Mouse (Mus musculus): ENCODE data around the gene Padi6. TPM values are rescaled to one million over a fixed set of nuclear protein-coding genes. Genes with fewer than 3 reads are reported as not detected.

Gene Padi6
- 0.10 TPM in 1 of 2 replicates, not detected in the other for polyA plus RNA-seq (2015; fragmentation: Nextera tagmentation; extraction: Ambion mirVana)

DNA sequence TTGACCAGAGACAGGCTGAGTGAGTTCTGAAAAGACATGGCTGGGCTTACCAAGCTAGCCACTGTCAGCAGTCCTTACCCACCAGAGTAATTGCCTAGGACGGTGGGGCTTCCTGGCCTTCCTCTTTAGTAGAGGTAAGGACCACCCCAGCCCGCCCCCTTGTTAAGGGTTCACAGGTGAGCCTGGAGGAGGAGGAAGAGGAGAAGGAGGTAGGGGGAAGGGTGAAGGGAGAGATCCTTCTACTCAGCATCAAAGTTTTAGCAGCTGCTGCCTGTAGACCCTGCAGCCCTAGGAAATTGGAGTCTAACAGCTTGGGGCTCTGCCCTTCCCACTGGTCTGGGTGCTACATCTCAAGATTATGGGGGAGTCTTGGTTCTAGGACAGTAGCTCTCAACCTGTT lies at the start of gene Padi6:
Padi6 (minus strand) TSS at position 101 of the 400 bp plus-strand sequence.
- no peak within 1 kb of the TSS for H3K4me2 ChIP-seq (ENCODE audit: low read length)
- H3K36me3 ChIP-seq (ENCODE audit: control insufficient read depth, insufficient read depth), result no peaks in the 10 kb centered on the region
- H3K4me3 ChIP-seq (replicated peaks; ENCODE audit: low read length), result no peak within 1 kb of the TSS
- H3K9ac ChIP-seq (replicated peaks; ENCODE audit: low read depth, low read length), result no peak within 1 kb of the TSS
- no peak within 1 kb of the TSS for H3K27ac ChIP-seq (ENCODE audit: low read length)
- H3K9me3 ChIP-seq (ENCODE audit: control insufficient read depth, low read length), result no peaks in the 10 kb centered on the region
- H3K4me1 ChIP-seq (replicated peaks; ENCODE audit: control insufficient read depth, insufficient read depth, low read length), result no peaks in the 10 kb centered on the region
- no peak for ATAC-seq
- WGBS, result 89% methylated on average over 2 of the region's 2 CpGs
- no peaks in the 10 kb centered on the region for H3K27me3 ChIP-seq (replicated peaks; ENCODE audit: control insufficient read depth, insufficient read depth, low read length)

DNA sequence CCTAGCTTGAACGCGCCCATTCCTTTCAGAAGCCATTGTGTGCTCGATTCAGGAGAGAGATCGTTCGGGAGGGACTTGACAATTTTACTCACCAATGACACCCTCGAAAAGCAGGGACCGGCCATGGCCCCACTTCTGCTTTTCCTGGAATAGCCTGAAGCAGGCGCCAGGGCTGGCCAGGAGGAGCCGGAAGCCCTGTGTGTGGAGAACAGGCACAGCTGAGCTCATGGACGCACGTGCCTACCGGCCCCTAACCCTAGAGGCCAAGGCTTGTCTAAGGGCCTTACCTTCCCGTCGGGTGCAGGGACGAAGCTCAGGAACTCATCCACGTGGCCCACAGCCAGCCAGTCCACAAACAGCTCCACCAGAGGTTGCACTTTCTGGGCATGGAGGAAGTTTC lies 48.6 kb upstream of the Padi6 start:
- Histone ChIP-seq H3K27ac (ENCODE audit: low read length) (no peak overlapping the region), H3K4me3 (replicated peaks; ENCODE audit: low read length) (no peak overlapping the region), H3K4me1 (replicated peaks; ENCODE audit: control insufficient read depth, insufficient read depth, low read length) (no peaks in the 10 kb centered on the region), H3K9ac (replicated peaks; ENCODE audit: low read depth, low read length) (no peak overlapping the region), H3K9me3 (ENCODE audit: control insufficient read depth, low read length) (no peaks in the 10 kb centered on the region), H3K27me3 (replicated peaks; ENCODE audit: control insufficient read depth, insufficient read depth, low read length) (no peaks in the 10 kb centered on the region), H3K4me2 (ENCODE audit: low read length) (no peak overlapping the region), H3K36me3 (ENCODE audit: control insufficient read depth, insufficient read depth) (no peaks in the 10 kb centered on the region)
- WGBS, result 80% methylated on average over 16 of the region's 16 CpGs
- ATAC-seq, result no peak

DNA sequence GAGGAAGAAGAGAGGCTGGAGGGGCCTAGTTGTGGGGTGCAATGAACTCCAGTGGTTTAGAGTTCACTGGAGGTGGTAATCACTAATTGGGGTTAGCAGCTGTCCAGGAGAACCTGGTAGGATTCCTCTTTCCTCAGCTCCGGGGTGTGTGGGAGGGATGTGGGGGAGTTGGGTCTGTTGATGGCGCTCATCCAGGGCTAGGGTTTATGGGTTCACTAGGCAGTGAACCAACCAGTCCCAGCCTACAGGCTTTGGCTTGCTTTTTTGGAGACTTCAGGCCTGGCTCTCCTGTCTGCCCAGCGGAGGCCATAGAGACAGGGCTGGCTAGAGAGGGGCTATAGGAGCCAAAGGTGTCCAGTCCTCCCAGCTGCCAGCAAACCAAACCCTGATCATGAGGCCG lies 47.5 kb upstream of the Padi6 start:
- ATAC-seq, result no peak
- 89% methylated on average over 4 of the region's 4 CpGs for WGBS
- Histone ChIP-seq H3K4me2 (ENCODE audit: low read length) (no peak overlapping the region), H3K36me3 (ENCODE audit: control insufficient read depth, insufficient read depth) (no peaks in the 10 kb centered on the region), H3K4me1 (replicated peaks; ENCODE audit: control insufficient read depth, insufficient read depth, low read length) (no peaks in the 10 kb centered on the region), H3K27me3 (replicated peaks; ENCODE audit: control insufficient read depth, insufficient read depth, low read length) (no peaks in the 10 kb centered on the region), H3K9ac (replicated peaks; ENCODE audit: low read depth, low read length) (no peak overlapping the region), H3K4me3 (replicated peaks; ENCODE audit: low read length) (no peak overlapping the region), H3K9me3 (ENCODE audit: control insufficient read depth, low read length) (no peaks in the 10 kb centered on the region), H3K27ac (ENCODE audit: low read length) (no peak overlapping the region)

DNA sequence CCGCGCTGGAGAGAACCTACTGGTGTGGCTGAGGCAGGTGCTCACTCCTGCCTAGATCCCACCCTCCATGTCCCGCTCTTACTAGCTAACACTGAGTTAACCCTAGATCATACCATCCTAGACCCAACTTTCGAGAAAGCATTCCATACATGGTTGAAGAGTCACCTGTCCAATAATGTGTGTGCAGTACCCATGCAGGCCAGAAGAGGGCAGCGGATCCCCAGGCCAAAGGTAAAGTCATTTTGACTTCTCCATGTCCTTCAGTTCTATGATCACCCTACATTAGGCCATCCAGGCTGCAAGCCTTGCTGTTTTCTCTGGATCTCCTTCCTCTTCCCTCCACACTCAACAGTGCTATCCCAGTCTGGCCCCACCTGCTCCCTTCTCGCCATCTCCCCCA lies 46.5 kb upstream of the Padi6 start:
- Histone ChIP-seq H3K9me3 (ENCODE audit: control insufficient read depth, low read length) (no peaks in the 10 kb centered on the region), H3K9ac (replicated peaks; ENCODE audit: low read depth, low read length) (no peak overlapping the region), H3K27ac (ENCODE audit: low read length) (no peak overlapping the region), H3K36me3 (ENCODE audit: control insufficient read depth, insufficient read depth) (no peaks in the 10 kb centered on the region), H3K4me3 (replicated peaks; ENCODE audit: low read length) (no peak overlapping the region), H3K4me2 (ENCODE audit: low read length) (no peak overlapping the region), H3K27me3 (replicated peaks; ENCODE audit: control insufficient read depth, insufficient read depth, low read length) (no peaks in the 10 kb centered on the region), H3K4me1 (replicated peaks; ENCODE audit: control insufficient read depth, insufficient read depth, low read length) (no peaks in the 10 kb centered on the region)
- 39% methylated on average over 6 of the region's 6 CpGs for WGBS
- ATAC-seq, result no peak

DNA sequence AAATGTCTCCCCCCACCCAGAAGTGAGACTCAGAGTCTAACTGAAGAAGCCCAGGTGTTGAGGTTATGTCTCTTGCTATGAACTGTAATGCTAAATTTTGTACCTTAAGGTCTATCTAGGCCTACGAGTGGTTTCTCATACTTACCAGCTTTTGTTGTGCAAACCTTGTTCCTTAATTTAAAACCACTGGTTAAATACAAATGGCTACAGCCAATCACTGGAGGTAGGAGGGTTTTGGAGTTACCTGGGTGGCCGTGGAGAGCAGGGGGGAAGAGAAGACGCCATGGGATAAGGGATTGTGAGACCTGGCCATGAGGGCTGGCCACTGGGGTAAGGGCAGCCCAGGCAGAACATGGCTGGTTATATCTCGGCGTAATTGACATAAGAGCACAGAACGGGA lies 45.8 kb upstream of the Padi6 start:
- Histone ChIP-seq H3K36me3 (ENCODE audit: control insufficient read depth, insufficient read depth) (no peaks in the 10 kb centered on the region), H3K27ac (ENCODE audit: low read length) (no peak overlapping the region), H3K9me3 (ENCODE audit: control insufficient read depth, low read length) (no peaks in the 10 kb centered on the region), H3K4me1 (replicated peaks; ENCODE audit: control insufficient read depth, insufficient read depth, low read length) (no peaks in the 10 kb centered on the region), H3K27me3 (replicated peaks; ENCODE audit: control insufficient read depth, insufficient read depth, low read length) (no peaks in the 10 kb centered on the region), H3K4me2 (ENCODE audit: low read length) (no peak overlapping the region), H3K4me3 (replicated peaks; ENCODE audit: low read length) (no peak overlapping the region), H3K9ac (replicated peaks; ENCODE audit: low read depth, low read length) (no peak overlapping the region)
- WGBS, result 86% methylated on average over 6 of the region's 6 CpGs
- no peak for ATAC-seq

DNA sequence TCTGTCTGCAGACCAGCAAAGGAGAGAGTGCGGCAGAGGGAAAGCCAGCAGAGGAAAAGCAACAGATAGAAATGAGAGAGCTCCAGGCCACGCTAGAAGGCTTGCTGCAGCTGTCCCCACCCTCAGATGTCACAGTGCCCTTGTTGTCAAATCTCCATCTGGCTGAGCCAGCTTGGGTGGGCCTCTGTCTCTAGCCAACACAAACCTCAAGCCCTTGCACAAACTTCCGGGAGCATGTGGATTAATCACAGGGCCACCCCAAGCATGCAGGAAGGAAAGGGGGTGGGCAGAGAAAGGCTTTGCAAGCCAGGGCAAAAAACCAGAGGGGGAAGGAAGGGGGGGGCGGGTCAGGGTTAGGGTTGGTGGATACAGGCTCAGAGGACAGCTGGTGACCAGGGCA lies 45.0 kb upstream of the Padi6 start:
- Histone ChIP-seq H3K4me1 (replicated peaks; ENCODE audit: control insufficient read depth, insufficient read depth, low read length) (no peaks in the 10 kb centered on the region), H3K27me3 (replicated peaks; ENCODE audit: control insufficient read depth, insufficient read depth, low read length) (no peaks in the 10 kb centered on the region), H3K27ac (ENCODE audit: low read length) (no peak overlapping the region), H3K36me3 (ENCODE audit: control insufficient read depth, insufficient read depth) (no peaks in the 10 kb centered on the region), H3K9ac (replicated peaks; ENCODE audit: low read depth, low read length) (no peak overlapping the region), H3K4me3 (replicated peaks; ENCODE audit: low read length) (no peak overlapping the region), H3K9me3 (ENCODE audit: control insufficient read depth, low read length) (no peaks in the 10 kb centered on the region), H3K4me2 (ENCODE audit: low read length) (no peak overlapping the region)
- no peak for ATAC-seq
- 84% methylated on average over 4 of the region's 4 CpGs for WGBS

DNA sequence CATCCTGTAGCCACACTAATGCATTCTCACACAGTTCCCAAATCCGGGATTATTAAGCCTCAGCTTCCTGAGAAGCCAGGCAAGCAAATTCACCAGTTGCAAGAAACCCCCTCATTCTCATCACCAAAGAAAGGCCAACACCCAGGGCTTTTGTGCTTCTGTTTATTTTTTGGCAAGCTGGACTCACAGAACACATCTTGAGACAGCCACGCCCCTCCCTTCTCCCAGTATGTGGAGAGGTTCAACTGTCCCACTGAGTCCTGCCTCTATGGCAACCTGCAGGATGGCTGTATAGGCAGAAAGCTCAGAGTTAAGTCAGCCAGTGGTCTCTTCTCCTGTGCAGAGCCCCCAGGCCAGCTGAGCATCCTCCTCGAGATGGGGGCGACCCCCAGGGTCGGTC lies 42.8 kb upstream of the Padi6 start:
- ATAC-seq, result no peak
- 88% methylated on average over 5 of the region's 5 CpGs for WGBS
- H3K4me2 ChIP-seq (ENCODE audit: low read length), result no peak overlapping the region

DNA sequence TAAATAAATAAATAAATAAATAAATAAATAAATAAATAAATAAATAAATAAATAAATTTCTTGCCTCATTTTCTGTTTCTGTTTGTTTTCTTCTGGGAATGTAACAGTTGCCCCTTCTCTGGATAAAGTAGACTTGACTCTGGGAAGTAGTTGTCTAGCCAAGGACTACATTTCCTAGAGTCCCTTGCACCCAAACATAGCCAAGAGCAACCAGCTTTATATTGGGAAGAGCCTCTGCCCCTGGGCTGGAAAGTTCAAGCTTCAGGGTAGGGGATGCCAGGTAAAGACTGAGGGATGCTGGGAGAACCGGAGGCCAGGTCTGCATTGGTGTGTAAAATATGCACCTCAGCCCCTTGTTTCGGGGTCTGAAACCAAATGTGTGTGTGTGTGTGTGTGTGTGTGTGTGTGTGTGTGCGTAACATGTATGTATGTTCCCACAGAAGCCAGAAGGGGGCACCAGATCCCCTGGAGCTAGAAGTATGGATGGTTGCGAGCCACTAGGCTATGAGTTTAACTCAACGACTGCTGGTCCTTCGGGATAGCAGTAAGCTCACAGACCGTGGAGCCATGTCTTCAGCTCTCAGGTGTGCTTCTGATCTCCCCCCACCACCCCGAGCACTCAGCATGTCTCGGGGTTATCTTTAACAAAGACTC lies 42.0 kb upstream of the Padi6 start:
- no peak overlapping the region for H3K4me2 ChIP-seq (ENCODE audit: low read length)
- H3K36me3 ChIP-seq (ENCODE audit: control insufficient read depth, insufficient read depth), result no peaks in the 10 kb centered on the region
- no peak overlapping the region for H3K9ac ChIP-seq (replicated peaks; ENCODE audit: low read depth, low read length)
- H3K4me3 ChIP-seq (replicated peaks; ENCODE audit: low read length), result no peak overlapping the region
- 94% methylated on average over 9 of the region's 9 CpGs for WGBS
- no peak for ATAC-seq
- H3K4me1 ChIP-seq (replicated peaks; ENCODE audit: control insufficient read depth, insufficient read depth, low read length), result no peaks in the 10 kb centered on the region
- no peaks in the 10 kb centered on the region for H3K27me3 ChIP-seq (replicated peaks; ENCODE audit: control insufficient read depth, insufficient read depth, low read length)
- H3K9me3 ChIP-seq (ENCODE audit: control insufficient read depth, low read length), result no peaks in the 10 kb centered on the region
- H3K27ac ChIP-seq (ENCODE audit: low read length), result no peak overlapping the region

More for the DNA sequence above, 42.8 kb upstream of the Padi6 start:
- H3K4me1 ChIP-seq (replicated peaks; ENCODE audit: control insufficient read depth, insufficient read depth, low read length), result no peaks in the 10 kb centered on the region
- no peak overlapping the region for H3K9ac ChIP-seq (replicated peaks; ENCODE audit: low read depth, low read length)
- no peaks in the 10 kb centered on the region for H3K9me3 ChIP-seq (ENCODE audit: control insufficient read depth, low read length)
- H3K36me3 ChIP-seq (ENCODE audit: control insufficient read depth, insufficient read depth), result no peaks in the 10 kb centered on the region
- no peak overlapping the region for H3K4me3 ChIP-seq (replicated peaks; ENCODE audit: low read length)
- H3K27me3 ChIP-seq (replicated peaks; ENCODE audit: control insufficient read depth, insufficient read depth, low read length), result no peaks in the 10 kb centered on the region
- no peak overlapping the region for H3K27ac ChIP-seq (ENCODE audit: low read length)

DNA sequence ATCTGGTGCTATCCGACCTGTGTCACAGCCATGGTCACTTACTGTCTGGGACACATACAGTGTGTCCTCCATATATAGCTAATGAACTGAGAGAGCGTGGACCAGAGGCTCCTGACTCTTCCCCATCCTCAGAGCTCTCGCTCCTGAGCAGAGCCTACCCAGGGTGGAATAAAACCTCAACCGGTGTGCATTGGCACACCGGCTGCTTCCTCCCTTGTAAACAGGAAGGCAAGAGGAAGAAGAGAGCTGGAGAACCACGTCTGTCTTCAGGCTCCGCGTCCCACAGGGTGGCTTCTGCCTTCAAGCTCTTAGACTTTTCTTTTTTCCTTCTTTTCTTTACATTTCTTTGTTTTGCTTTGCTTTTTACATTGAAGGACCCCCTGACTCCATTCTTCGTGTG lies 40.4 kb upstream of the Padi6 start:
- Histone ChIP-seq H3K27ac (ENCODE audit: low read length) (no peak overlapping the region), H3K36me3 (ENCODE audit: control insufficient read depth, insufficient read depth) (no peaks in the 10 kb centered on the region), H3K9ac (replicated peaks; ENCODE audit: low read depth, low read length) (no peak overlapping the region), H3K4me2 (ENCODE audit: low read length) (no peak overlapping the region), H3K27me3 (replicated peaks; ENCODE audit: control insufficient read depth, insufficient read depth, low read length) (no peaks in the 10 kb centered on the region), H3K9me3 (ENCODE audit: control insufficient read depth, low read length) (no peaks in the 10 kb centered on the region), H3K4me3 (replicated peaks; ENCODE audit: low read length) (no peak overlapping the region), H3K4me1 (replicated peaks; ENCODE audit: control insufficient read depth, insufficient read depth, low read length) (no peaks in the 10 kb centered on the region)
- ATAC-seq, result no peak
- WGBS, result 85% methylated on average over 9 of the region's 9 CpGs

DNA sequence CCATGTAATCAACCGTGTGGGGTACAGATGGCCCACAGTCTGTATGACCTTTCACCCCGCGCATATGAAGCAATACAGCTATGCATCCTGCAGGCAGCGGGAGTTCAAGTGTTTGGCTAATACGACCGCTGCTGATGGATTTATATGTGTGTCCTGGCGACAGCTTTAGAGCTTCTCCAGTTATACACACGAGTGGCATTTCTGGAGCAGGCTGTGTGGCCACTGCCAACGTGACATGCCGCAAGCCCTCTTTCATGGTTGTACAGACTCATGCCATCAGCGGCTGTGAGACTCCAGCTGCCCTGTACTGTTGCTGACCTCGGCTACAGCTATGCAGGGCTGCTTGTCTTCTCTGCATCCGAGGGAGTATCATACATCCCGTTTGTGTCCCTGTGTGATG lies 38.1 kb upstream of the Padi6 start:
- H3K4me1 ChIP-seq (replicated peaks; ENCODE audit: control insufficient read depth, insufficient read depth, low read length), result no peaks in the 10 kb centered on the region
- no peak overlapping the region for H3K4me3 ChIP-seq (replicated peaks; ENCODE audit: low read length)
- H3K36me3 ChIP-seq (ENCODE audit: control insufficient read depth, insufficient read depth), result no peaks in the 10 kb centered on the region
- no peak overlapping the region for H3K27ac ChIP-seq (ENCODE audit: low read length)
- H3K9ac ChIP-seq (replicated peaks; ENCODE audit: low read depth, low read length), result no peak overlapping the region
- no peak overlapping the region for H3K4me2 ChIP-seq (ENCODE audit: low read length)
- no peaks in the 10 kb centered on the region for H3K9me3 ChIP-seq (ENCODE audit: control insufficient read depth, low read length)
- no peaks in the 10 kb centered on the region for H3K27me3 ChIP-seq (replicated peaks; ENCODE audit: control insufficient read depth, insufficient read depth, low read length)
- WGBS, result 90% methylated on average over 14 of the region's 14 CpGs
- no peak for ATAC-seq

Data from forebrain, embryonic 16.5 days (tissue).